Mouse (Mus musculus): ENCODE measurements around the gene Gm20388.

The Gm20388 gene

GRCm38 (mm10) chr8:121935341-121936294 lies 2025.0 kb downstream of the Gm20388 start:
- no peak for DNase-seq (ENCODE audit: extremely low spot score)

DNA sequence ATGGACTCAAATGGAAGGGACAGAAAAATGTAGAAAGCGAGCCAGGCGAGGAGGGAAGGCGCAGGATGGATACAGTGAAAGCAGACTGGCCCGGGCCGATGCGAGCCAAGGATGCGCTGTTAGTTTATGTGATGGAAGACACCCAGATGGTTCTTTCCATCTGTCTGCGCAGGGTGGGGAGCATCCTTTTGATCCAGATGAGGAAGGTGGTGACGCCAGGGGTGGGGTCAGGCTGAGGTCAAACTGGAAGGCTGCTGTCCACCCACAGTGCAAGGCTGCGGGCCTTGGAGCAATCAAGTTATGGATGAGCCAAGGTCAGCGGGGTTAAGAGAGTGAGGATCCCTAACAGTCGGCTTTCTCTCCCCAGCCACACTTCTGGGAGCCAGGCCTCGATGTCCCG lies 2025.8 kb downstream of the Gm20388 start:
- DNase-seq (ENCODE audit: extremely low spot score), result peak; percentile 50

- DNase-seq (ENCODE audit: extremely low spot score), result no peak
Measured at GRCm38 (mm10) chr8:121938732-121939131, 2028.1 kb downstream of the Gm20388 start.

DNA sequence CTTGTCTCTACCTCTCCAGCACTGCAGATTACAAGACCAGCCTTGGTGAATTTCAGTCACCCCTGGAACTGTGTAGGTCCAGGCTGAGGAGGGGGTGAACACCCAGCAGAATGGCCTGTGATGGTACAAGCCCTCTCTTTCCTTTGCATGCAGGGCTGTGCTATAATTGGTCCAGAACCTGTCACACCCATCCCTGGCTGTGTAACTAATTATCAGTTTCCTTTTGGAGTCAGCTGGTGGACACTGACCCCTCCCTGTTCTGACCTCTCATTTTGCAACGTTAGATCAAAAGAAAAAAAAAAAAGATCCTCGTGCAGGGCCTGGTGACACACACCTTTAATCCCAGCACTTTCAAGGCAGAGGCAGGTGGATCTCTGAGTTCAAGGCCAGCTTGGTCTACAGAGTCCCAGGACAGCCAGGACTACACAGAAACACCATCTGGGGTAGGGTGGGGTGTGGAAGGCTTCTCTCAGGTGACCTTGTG lies 2032.5 kb downstream of the Gm20388 start:
- no peak for DNase-seq (ENCODE audit: extremely low spot score)

DNA sequence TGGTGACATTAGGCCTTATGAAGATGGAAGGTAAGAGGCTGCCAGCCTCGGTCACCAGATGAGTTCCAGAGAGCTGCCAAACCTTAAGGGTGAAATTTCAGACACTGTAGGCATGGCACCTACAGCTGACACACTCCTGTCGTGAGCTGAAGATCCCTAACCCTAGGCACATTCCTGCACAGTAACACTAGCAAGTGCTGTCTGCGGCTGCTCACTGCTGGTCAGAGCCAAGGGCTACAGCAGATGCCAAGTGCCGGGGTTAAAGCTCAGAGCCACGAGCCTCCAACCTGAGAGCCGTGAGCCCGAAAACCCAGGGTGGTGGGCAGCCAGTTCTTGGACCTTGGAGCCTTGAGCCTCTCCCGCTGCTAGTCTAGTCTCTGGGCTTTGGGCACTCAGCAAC lies 2033.1 kb downstream of the Gm20388 start:
- no peak for DNase-seq (ENCODE audit: extremely low spot score)

- no peak for DNase-seq (ENCODE audit: extremely low spot score)
Measured at GRCm38 (mm10) chr8:121944831-121945230, 2034.2 kb downstream of the Gm20388 start, which contains the start of gene Car5a. Car5a (minus strand) TSS chr8:121944904.

DNA sequence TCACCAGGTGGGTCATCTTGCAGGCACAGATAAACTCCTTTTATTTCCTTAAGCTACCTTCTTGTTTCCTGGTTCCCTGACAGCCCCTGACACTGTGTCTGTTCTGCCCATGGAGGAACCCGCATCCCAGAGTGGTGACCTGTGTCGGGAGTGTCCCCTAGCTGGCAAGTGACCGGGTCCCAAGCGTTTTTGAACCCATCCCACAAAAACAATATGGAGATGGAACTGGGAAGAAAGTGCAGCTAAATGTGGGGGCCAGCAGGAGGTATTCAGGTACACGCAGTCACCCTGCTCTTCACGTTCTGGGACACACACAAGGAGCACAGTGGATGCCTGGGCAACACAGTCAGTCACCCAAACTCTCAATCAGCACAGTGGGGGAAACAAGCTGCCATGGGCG lies 2035.7 kb downstream of the Gm20388 start:
- no peak for DNase-seq (ENCODE audit: extremely low spot score)

GRCm38 (mm10) chr8:121947047-121947752 lies 2036.6 kb downstream of the Gm20388 start:
- no peak for DNase-seq (ENCODE audit: extremely low spot score)

DNA sequence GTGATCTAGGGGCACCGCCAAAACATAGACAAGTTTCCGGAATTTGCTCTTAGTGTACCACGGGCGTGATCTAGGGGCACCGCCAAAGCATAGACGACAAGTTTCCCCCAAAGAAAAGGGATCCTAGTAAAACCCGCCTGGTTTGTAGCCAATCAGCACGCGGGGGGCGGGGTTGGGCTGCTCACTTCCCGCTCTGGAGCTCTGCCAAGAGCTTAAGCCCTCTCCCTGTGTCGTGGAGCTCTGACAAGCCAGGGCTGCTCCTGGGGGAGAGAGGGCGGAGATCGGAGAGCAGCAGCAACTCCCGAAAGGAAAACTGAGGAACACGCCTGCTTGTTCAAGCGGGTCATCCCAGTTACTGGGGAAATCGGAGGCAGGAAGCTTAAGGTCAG lies 2037.1 kb downstream of the Gm20388 start:
- DNase-seq (ENCODE audit: extremely low spot score), result peak; percentile 89

- no peak for DNase-seq (ENCODE audit: extremely low spot score)
Measured at GRCm38 (mm10) chr8:121948321-121949145, 2037.9 kb downstream of the Gm20388 start.

DNA sequence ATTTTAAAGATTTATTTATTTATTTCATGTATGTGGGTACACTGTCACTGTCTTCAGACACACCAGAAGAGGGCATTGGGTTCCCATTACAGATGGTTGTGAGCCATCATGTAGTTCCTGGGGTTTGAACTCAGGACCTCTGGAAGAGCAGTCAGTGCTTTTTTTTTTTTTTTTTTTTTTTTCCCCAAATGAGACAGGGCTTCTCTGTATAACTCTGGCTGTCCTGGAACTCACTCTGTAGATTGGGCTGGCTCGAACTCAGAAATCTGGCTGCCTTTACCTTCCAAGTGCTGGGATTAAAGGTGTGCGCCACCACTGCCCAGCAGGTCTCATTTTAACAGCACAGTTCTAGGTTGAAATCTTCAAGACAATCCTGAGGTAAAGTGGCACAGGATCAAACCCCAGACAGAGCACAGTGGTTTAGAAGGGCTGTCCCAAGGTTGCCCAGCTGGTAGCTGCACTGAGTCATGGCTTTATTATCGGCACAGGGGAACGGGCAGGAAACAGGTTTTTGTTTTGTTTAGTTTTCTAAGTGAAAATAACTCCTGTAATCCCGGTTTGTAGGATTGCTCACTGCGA lies 2038.7 kb downstream of the Gm20388 start, which contains the start of gene Banp:
Gene Banp (plus strand): TSS at position 529 of the 579 bp plus-strand sequence.
- no peak for DNase-seq (ENCODE audit: extremely low spot score)

GRCm38 (mm10) chr8:121949941-121950748 lies 2039.5 kb downstream of the Gm20388 start:
- DNase-seq (ENCODE audit: extremely low spot score), result peak; percentile 99

GRCm38 (mm10) chr8:121950749-121951655 lies 2040.4 kb downstream of the Gm20388 start:
- no peak for DNase-seq (ENCODE audit: extremely low spot score)

DNA sequence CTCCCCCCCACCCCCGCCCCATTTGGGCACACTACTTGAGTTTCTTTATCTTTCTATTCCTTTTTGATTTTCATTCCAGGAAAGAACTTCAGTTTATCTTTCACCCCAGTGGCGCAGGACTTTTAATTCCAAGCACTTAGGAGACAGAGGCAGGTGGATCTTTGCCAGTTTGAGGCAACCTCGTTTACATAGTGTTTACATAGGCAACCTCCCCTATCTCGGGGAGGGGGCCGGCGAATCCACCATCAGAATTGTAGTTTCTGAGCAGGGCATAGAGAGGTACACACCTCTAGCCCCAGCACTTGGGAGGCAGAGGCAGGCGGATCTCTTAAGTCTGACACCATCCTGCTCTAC lies 2041.0 kb downstream of the Gm20388 start:
- no peak for DNase-seq (ENCODE audit: extremely low spot score)

DNA sequence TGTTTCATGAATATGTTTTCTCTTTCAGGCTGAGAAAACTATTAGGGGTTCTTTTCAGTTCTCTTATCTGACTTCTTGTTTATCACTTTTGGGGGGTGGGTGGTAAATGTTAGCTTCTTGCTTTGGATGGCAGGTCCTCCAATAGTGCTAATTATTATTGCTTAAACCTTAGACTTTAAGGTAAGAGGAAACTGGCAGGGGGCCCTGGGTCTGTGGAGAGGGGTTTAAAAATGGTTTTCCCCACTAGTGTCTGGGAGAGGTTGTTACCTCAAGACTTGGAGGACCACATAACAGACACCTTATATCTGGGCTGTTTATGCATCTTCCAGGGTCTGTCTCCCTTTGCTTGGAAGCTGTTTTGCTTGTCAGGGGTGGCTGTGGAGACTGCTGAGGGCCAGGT lies 2041.5 kb downstream of the Gm20388 start:
- no peak for DNase-seq (ENCODE audit: extremely low spot score)

DNA sequence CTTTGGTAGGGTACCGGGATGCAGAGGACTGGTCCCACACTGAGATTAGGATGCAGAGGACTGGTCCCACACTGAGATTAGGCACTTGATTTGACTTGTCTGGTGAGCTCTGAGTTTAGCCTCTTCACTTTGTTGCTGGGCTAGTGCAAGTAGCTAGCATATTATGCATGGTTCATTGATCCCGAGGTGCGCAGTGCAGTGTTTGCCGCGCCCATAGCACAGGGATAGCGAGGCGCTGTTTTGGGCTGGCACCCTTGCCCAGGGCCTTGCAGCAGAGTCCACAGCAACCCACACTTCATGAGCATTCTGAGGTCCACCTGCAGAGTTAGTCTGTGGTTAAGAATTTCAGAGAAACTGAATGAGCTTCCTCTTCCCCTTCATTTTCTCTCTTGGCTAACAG lies 2042.2 kb downstream of the Gm20388 start:
- no peak for DNase-seq (ENCODE audit: extremely low spot score)

- DNase-seq (ENCODE audit: extremely low spot score), result no peak
Measured at GRCm38 (mm10) chr8:121953821-121954545, 2043.3 kb downstream of the Gm20388 start.

DNA sequence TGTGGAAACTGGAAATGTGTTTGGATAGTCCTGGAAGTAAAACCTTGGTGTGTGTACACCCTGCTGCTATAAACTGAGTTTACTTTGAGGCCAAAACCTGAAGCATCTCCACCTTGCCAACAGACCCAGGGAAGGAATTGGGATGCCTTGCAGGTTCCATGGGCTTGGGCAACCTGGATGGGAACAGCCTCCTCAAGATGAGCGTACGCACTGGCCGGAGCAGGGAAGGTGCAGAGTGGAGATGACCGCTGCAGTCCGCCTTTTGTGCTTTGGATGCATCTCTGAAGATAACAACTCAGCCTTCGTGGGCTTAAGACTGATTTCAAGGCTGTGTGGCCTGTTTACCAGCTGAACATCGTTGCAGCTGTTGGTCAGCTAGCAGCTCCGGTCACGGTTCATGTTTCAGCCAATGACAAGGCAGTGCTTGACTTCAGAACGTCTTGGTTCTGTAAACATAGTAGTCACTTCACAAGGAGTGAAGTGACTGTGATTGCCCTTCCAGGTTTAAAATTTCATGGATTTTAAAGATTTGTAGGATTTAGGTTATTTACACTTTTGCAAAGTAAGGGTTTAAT lies 2044.4 kb downstream of the Gm20388 start:
- no peak for DNase-seq (ENCODE audit: extremely low spot score)

All from embryo, embryonic 9.5 days (tissue).